Mouse (Mus musculus) heart, postnatal 0 days (tissue): ENCODE results near the gene Tbkbp1. TPM values are rescaled to one million over a fixed set of nuclear protein-coding genes. Genes with fewer than 3 reads are reported as not detected.

Experiments
- ATAC-seq: fragments of 200-750 bp; cut with Nextera tagmentation; 2 replicates; pipeline ENCODE4 v1.8.0; 2017; ENCODE audit warnings: low read depth, moderate number of reproducible peaks, moderate library complexity; ENCODE audit not compliant: insufficient read depth
- DNase-seq: peaks from one replicate; pipeline ENCODE4 v3.0.0-alpha.2; 2016; ENCODE audit warnings: low spot score
- H3K27ac ChIP-seq: fragments of 300-500 bp; sonication (generic); 2 replicates; pipeline ENCODE4 v1.5.1; 2014; ENCODE audit warnings: low read depth, mild to moderate bottlenecking
- H3K27me3 ChIP-seq: fragments of 300-500 bp; sonication (generic); 2 replicates; pipeline ENCODE4 v1.6.1; 2014; ENCODE audit warnings: low read length, mixed read lengths; ENCODE audit not compliant: control insufficient read depth, insufficient read depth
- H3K36me3 ChIP-seq: fragments of 300-500 bp; sonication (generic); replicated peaks from 2 replicates; pipeline ENCODE4 v1.6.1; 2014; ENCODE audit warnings: low read length, mixed read lengths; ENCODE audit not compliant: control insufficient read depth, insufficient read depth
- H3K4me1 ChIP-seq: fragments of 300-500 bp; sonication (generic); 2 replicates; pipeline ENCODE4 v1.6.1; 2014; ENCODE audit warnings: antibody characterized with exemption; ENCODE audit not compliant: control insufficient read depth, insufficient read depth
- H3K4me2 ChIP-seq: fragments of 300-500 bp; sonication (generic); 2 replicates; pipeline ENCODE4 v1.6.1; 2014; ENCODE audit warnings: low read depth, mild to moderate bottlenecking, low read length, moderate library complexity
- H3K4me3 ChIP-seq: fragments of 300-500 bp; sonication (generic); 2 replicates; pipeline ENCODE4 v1.5.1; 2014; ENCODE audit warnings: low read depth, low read length
- H3K9ac ChIP-seq: fragments of 300-500 bp; sonication (generic); replicated peaks from 2 replicates; pipeline ENCODE4 v1.6.1; 2014; ENCODE audit warnings: low read depth, low read length, mixed read lengths
- H3K9me3 ChIP-seq: fragments of 300-500 bp; sonication (generic); replicated peaks from 2 replicates; pipeline ENCODE4 v1.6.1; 2016; ENCODE audit warnings: low read length; ENCODE audit not compliant: control insufficient read depth
- CTCF ChIP-seq: IDR thresholded peaks from 2 replicates; pipeline ENCODE4 v1.5.1; 2016; ENCODE audit warnings: antibody characterized with exemption, control low read depth, low read depth
- EP300 ChIP-seq: IDR thresholded peaks from 2 replicates; pipeline ENCODE4 v1.6.1; 2016; ENCODE audit warnings: antibody characterized with exemption, low read depth
- WGBS: fragments of 180-500 bp; shearing (Covaris S2); extraction: QIAGEN DNeasy Blood & Tissue Kit; methylation state at CpG from one replicate; pipeline ENCODE4 v1.1.7; 2014; 5-methylcytosine and 5-hydroxymethylcytosine counted together
- polyA plus RNA-seq: library from polyadenylated mRNA; unstranded; fragments of >200 nt; fragmentation: Nextera tagmentation; extraction: Ambion mirVana; gene quantifications from 2 replicates; pipeline ENCODE4 v1.2.1, GENCODE M21; 2015
- total RNA-seq: library from RNA; depleted of rRNA; stranded (reverse); fragments of >200 nt; gene quantifications from 2 replicates; pipeline ENCODE4 v1.2.3, GENCODE M21; 2014; ENCODE audit warnings: low replicate concordance

Tbkbp1 gene
- total and polyA plus RNA-seq, 2 experiments from 2014 or later, result 2.8 to 8.9 TPM

- 54% methylated on average over 4 of the region's 5 CpGs for WGBS
- Histone ChIP-seq H3K27ac (no peak overlapping the region), H3K4me2 (no peak overlapping the region), H3K27me3 (peaks cover 20% of the 10 kb centered on the region; the same call in 1 of the 2 replicates), H3K4me3 (no peak overlapping the region), H3K9ac (no peak overlapping the region), H3K4me1 (no peaks in the 10 kb centered on the region), H3K36me3 (peaks cover 3% of the 10 kb centered on the region; the same call in 1 of the 2 replicates), H3K9me3 (no peaks in the 10 kb centered on the region)
- DNase-seq, result no peak
- TF ChIP-seq EP300, result no peak
- no peak for TF ChIP-seq CTCF
- no peak for ATAC-seq
Measured at GRCm38 (mm10) chr11:97133270-97133669, 18.0 kb downstream of the Tbkbp1 start.

GRCm38 (mm10) chr11:97132185-97132584 is 19.1 kb downstream of the Tbkbp1 start:
- no peak overlapping the region for H3K27ac ChIP-seq
- no peak overlapping the region for H3K4me2 ChIP-seq
- H3K27me3 ChIP-seq, result peaks cover 18% of the 10 kb centered on the region; the same call in 1 of the 2 replicates
- 21% methylated on average over 6 of the region's 6 CpGs for WGBS
- no peaks in the 10 kb centered on the region; the same call in 1 of the 2 replicates for H3K36me3 ChIP-seq
- H3K9ac ChIP-seq, result no peak overlapping the region
- H3K4me1 ChIP-seq, result no peaks in the 10 kb centered on the region
- ATAC-seq, result no peak
- H3K9me3 ChIP-seq, result no peaks in the 10 kb centered on the region
- TF ChIP-seq CTCF, result no peak
- no peak for TF ChIP-seq EP300
- no peak for DNase-seq
- H3K4me3 ChIP-seq, result no peak overlapping the region

- no peak overlapping the region for H3K9ac ChIP-seq
- H3K9me3 ChIP-seq, result no peaks in the 10 kb centered on the region
- DNase-seq (no peak), ATAC-seq (no peak)
- H3K4me2 ChIP-seq, result no peak overlapping the region
- no peak overlapping the region for H3K27ac ChIP-seq
- TF ChIP-seq EP300 (no peak), CTCF (no peak)
- H3K27me3 ChIP-seq, result peaks cover 16% of the 10 kb centered on the region; the same call in 1 of the 2 replicates
- 54% methylated on average over 2 of the region's 2 CpGs for whole genome bisulfite sequencing
- no peaks in the 10 kb centered on the region for H3K4me1 ChIP-seq
- no peaks in the 10 kb centered on the region; the same call in 1 of the 2 replicates for H3K36me3 ChIP-seq
- H3K4me3 ChIP-seq, result no peak overlapping the region
Measured at GRCm38 (mm10) chr11:97131683-97132082, 19.6 kb downstream of the Tbkbp1 start.

GRCm38 (mm10) chr11:97130318-97130717 is 21.0 kb downstream of the Tbkbp1 start:
- H3K36me3 ChIP-seq, result no peaks in the 10 kb centered on the region
- no peak overlapping the region for H3K27ac ChIP-seq
- DNase-seq, result no peak
- no peaks in the 10 kb centered on the region for H3K9me3 ChIP-seq
- H3K4me1 ChIP-seq, result no peaks in the 10 kb centered on the region
- no peak overlapping the region for H3K4me3 ChIP-seq
- WGBS, result 72% methylated on average over 7 of the region's 7 CpGs
- no peak overlapping the region for H3K4me2 ChIP-seq
- no peak overlapping the region for H3K9ac ChIP-seq
- TF ChIP-seq CTCF, result no peak
- TF ChIP-seq EP300, result no peak
- H3K27me3 ChIP-seq, result peaks cover 27% of the 10 kb centered on the region; the same call in 1 of the 2 replicates
- no peak for ATAC-seq

- Histone ChIP-seq H3K4me2 (no peak overlapping the region), H3K9me3 (no peaks in the 10 kb centered on the region), H3K27ac (no peak overlapping the region), H3K27me3 (peaks cover 32% of the 10 kb centered on the region; the same call in 1 of the 2 replicates), H3K36me3 (no peaks in the 10 kb centered on the region), H3K9ac (no peak overlapping the region), H3K4me3 (no peak overlapping the region), H3K4me1 (no peaks in the 10 kb centered on the region)
- DNase-seq (no peak), ATAC-seq (no peak)
- 72% methylated on average over 3 of the region's 3 CpGs for WGBS
- no peak for TF ChIP-seq CTCF
- TF ChIP-seq EP300, result no peak
Measured at GRCm38 (mm10) chr11:97128956-97129355, 22.3 kb downstream of the Tbkbp1 start.

- ATAC-seq, result no peak
- Histone ChIP-seq H3K4me3 (peak overlapping the region; percentile 46), H3K4me2 (peak overlapping the region; percentile 79), H3K27ac (no peak overlapping the region), H3K4me1 (no peaks in the 10 kb centered on the region), H3K36me3 (no peaks in the 10 kb centered on the region), H3K9me3 (no peaks in the 10 kb centered on the region), H3K27me3 (peaks cover 27% of the 10 kb centered on the region; the same call in 1 of the 2 replicates), H3K9ac (no peak overlapping the region)
- WGBS, result 25% methylated on average over 19 of the region's 19 CpGs
- TF ChIP-seq CTCF (no peak), EP300 (no peak)
- no peak for DNase-seq
Measured at GRCm38 (mm10) chr11:97127470-97128223, 23.6 kb downstream of the Tbkbp1 start.
